Mouse (Mus musculus) kidney, postnatal 36 days (tissue): ENCODE measurements at regions not wholly inside any gene's neighbourhood (a gene's known extent, or its start where the extent isn't known, plus 50 kb on each side); places are given as distances from the start of the nearest gene placed in this dataset.

Experiments used
- DNase-seq, 2 experiments: peaks; one replicate each; pipeline ENCODE4 v3.0.0; 2021 to 2022; ENCODE audit warnings: mixed read lengths in 2 of 2

DNA sequence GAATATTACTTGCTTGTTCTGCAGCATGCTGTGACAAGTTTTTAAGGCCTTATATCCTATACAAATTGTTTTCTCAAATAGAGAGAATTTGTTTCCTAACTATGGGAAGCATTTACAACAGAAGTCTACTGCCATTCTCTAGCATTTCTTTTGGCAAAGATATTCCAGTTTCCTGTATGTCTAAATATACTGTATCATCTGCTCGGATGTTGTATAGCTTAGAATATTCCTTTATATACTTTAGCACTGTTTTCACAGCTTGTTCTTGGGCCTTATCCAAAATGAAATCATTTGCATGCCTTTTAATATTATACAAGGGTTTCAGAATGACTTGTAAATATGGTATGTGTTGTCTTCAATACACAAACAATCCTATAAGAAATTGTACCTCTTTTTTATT is 92.1 kb upstream of the Ins2 start:
- no peak for DNase-seq

DNA sequence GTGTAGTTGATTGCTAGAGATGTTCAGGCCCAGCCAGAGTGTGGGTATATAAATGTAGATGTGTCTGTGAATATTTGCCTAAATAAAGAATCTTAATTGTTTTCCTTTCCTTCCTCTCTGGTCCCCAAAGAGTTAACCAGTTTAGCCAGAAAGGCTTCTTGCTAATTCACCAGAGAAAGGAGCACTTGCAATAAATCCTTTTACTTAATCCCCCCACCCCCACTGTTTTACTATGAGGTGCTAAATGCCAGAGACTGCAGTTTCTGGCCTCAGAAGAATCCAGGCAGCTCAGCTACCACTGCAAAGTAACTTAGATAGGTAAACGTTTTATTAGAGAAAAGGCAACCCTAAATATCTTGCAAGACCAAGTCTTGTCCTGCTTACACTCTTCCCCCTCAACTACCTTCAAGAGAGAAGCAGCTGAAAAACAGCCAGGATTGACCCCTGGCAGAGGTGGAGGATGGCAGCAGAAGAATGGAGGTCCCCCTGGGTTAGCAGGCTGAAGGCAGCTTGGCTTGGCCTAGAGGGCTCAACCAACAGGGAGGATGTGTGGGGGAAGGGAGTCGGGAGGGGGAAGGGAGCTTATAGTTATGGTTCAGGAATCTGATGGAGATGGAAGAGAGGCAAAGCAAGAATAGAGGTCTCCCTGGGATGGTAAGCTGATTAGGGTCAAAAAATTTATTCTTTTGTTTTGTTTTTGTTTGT is 87.9 kb upstream of the Ins2 start:
- no peak for DNase-seq

DNA sequence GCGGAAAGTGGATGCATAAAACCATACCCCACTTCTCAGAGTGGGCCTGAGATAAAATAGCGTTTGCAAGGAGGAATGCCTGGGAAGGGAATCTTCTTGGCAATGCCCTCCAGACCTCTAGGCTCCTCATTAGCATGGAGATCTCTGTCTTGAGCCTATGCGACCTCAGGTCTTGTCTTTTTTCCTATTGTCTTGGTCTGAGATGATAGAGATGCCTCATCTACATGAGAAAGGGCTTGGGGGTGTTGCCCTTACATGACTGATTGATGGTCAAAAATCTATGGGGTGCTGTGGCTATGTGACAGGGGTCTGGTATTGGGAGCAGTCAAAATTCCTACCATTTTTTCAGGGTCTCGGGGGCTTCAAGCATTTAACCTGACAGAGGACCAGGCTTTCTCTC is 67.5 kb upstream of the Ins2 start:
- no peak for DNase-seq

DNA sequence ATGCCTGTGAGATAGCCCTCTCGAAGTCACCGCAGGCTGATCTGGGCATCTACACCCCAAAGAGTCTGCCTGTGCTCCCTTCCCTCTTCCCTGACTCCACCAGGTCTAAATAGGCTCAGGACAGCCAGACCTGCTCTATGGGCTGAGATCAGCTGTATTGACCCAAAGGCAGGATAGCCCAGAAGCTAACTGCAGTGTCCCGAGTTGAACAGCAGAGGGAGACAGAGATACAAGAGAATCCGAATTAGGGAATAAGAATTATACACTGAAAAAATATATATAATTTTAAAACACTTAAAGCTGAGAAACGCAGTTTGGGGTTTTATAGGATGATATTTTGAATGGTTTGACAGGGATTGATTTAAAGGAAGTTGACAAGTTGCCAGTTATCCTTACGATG is 56.2 kb upstream of the Ins2 start:
- DNase-seq = peak; percentile 35 to 74

DNA sequence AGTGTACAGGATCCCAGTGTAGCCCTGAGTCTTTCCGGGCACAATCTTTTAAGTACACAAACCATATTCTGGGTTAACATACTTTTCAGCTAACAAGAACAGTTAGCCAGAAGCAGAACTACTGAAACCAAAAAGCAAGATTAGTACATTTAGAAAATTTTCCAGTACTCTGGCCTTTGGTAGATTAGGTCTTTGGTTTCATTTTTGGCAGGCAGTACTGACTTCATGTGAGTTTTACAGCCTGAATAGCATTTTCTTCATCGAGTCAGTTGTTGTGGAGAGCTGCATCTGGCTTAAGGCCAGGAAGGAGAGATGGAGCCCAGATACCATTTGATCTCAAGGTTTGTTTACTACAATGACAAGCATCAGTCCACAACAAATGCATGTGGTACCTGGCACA is 51.3 kb upstream of the Ins2 start:
- peak in 1 of 2 experiments; percentile 1 for DNase-seq
